Mouse (Mus musculus) ES-E14 (cell line): ENCODE measurements at regions not wholly inside any gene's neighbourhood (a gene's known extent, or its start where the extent isn't known, plus 50 kb on each side); places are given as distances from the start of the nearest gene placed in this dataset.

Experiments
- DNase-seq: peaks from one replicate; pipeline ENCODE4 v3.0.0-alpha.2; 2013; ENCODE audit warnings: low read depth, low spot score
- H3K27ac ChIP-seq: 2 replicates; pipeline ENCODE4 v1.5.1; 2012; ENCODE audit warnings: low read depth, mild to moderate bottlenecking, low read length, moderate library complexity, mixed read lengths; ENCODE audit not compliant: poor library complexity, insufficient read depth, severe bottlenecking
- H3K36me3 ChIP-seq: 2 replicates; pipeline ENCODE4 v1.6.1; 2012; ENCODE audit warnings: mild to moderate bottlenecking, low read length, moderate library complexity, mixed read lengths; ENCODE audit not compliant: control insufficient read depth, poor library complexity, insufficient read depth, severe bottlenecking
- H3K4me1 ChIP-seq, 2 experiments: fragments of 150-350 bp in 1 of 2; sonication (generic) in 1 of 2; 2 replicates each; pipeline ENCODE4 v1.6.1; 2012; ENCODE audit warnings: low read length in 2 of 2, mild to moderate bottlenecking in 1 of 2, mixed read lengths in 1 of 2; ENCODE audit not compliant: control insufficient read depth in 2 of 2, insufficient read depth in 2 of 2, poor library complexity in 1 of 2
- H3K4me3 ChIP-seq, 2 experiments: fragments of 150-350 bp in 1 of 2; sonication (generic) in 1 of 2; 2 replicates each; pipeline ENCODE4 v1.5.1; 2012; ENCODE audit warnings: low read length in 2 of 2, low read depth in 1 of 2, mild to moderate bottlenecking in 1 of 2, mixed read lengths in 1 of 2; ENCODE audit not compliant: insufficient read depth in 1 of 2, poor library complexity in 1 of 2, severe bottlenecking in 1 of 2
- H3K9ac ChIP-seq: 2 replicates; pipeline ENCODE4 v1.6.1; 2012; ENCODE audit warnings: low read depth, mild to moderate bottlenecking, low read length, mixed read lengths; ENCODE audit not compliant: poor library complexity, insufficient read depth, severe bottlenecking
- H3K9me3 ChIP-seq: fragments of 150-350 bp; sonication (generic); 2 replicates; pipeline ENCODE4 v1.6.1; 2012; ENCODE audit warnings: low read depth, mild to moderate bottlenecking, low read length; ENCODE audit not compliant: control insufficient read depth, insufficient read depth
- CHD2 ChIP-seq: IDR thresholded peaks from 2 replicates; pipeline ENCODE4 v1.6.1; 2014; ENCODE audit warnings: mild to moderate bottlenecking, low read depth, low read length, inconsistent platforms
- HCFC1 ChIP-seq: IDR thresholded peaks from 2 replicates; pipeline ENCODE4 v1.6.1; 2012; ENCODE audit warnings: low read length, inconsistent platforms, borderline replicate concordance; ENCODE audit not compliant: insufficient read depth
- MAFK ChIP-seq: IDR thresholded peaks from 2 replicates; pipeline ENCODE4 v1.6.1; 2014; ENCODE audit warnings: mild to moderate bottlenecking, low read depth, low read length, inconsistent platforms; ENCODE audit not compliant: insufficient read depth
- ZC3H11A ChIP-seq: IDR thresholded peaks from 2 replicates; pipeline ENCODE4 v1.6.1; 2012; ENCODE audit warnings: low read depth, mild to moderate bottlenecking, inconsistent platforms, low read length, borderline replicate concordance
- ZNF384 ChIP-seq: IDR thresholded peaks from 2 replicates; pipeline ENCODE4 v1.6.1; 2012; ENCODE audit warnings: low read depth, low read length, inconsistent platforms
- in situ Hi-C, 2 experiments: fragments of 600-800 bp; cut with MboI; formaldehyde crosslinking; loops; one replicate each; pipeline ENCODE4 v1.15.1; 2025; ENCODE audit warnings: low sequenced_read_pairs in 2 of 2, inconsistent platforms in 1 of 2; ENCODE audit not compliant: unreplicated experiment in 2 of 2

- H3K9ac ChIP-seq, result no peak overlapping the region
- no peaks in the 10 kb centered on the region for H3K9me3 ChIP-seq
- in situ Hi-C loops, result no loop called here
- peaks cover 5 to 7% of the 10 kb centered on the region in 2 experiments; a peak in 3 of 4 replicates for H3K4me1 ChIP-seq
- DNase-seq, result no peak
- no peaks in the 10 kb centered on the region for H3K36me3 ChIP-seq
- no peak overlapping the region for H3K4me3 ChIP-seq
- TF ChIP-seq MAFK (no peak), CHD2 (no peak), ZNF384 (no peak), HCFC1 (no peak), ZC3H11A (no peak)
- H3K27ac ChIP-seq, result no peak overlapping the region
These were observed 333.4 kb upstream of the Mki67 start for GRCm38 (mm10) chr7:136049587-136049930.

GRCm38 (mm10) chr7:136050116-136050515 lies 334.0 kb upstream of the Mki67 start:
- no peak overlapping the region for H3K27ac ChIP-seq
- no peaks in the 10 kb centered on the region for H3K9me3 ChIP-seq
- no peak for DNase-seq
- in situ Hi-C loops, result no loop called here
- no peaks in the 10 kb centered on the region for H3K36me3 ChIP-seq
- peaks cover 5 to 7% of the 10 kb centered on the region in 2 experiments; a peak in 3 of 4 replicates for H3K4me1 ChIP-seq
- H3K9ac ChIP-seq, result no peak overlapping the region
- no peak for TF ChIP-seq ZC3H11A
- no peak for TF ChIP-seq MAFK
- TF ChIP-seq ZNF384, result no peak
- no peak for TF ChIP-seq HCFC1
- TF ChIP-seq CHD2, result no peak
- no peak overlapping the region for H3K4me3 ChIP-seq

GRCm38 (mm10) chr7:136056876-136057484 lies 340.8 kb upstream of the Mki67 start:
- TF ChIP-seq HCFC1 (no peak), ZNF384 (no peak), MAFK (no peak), ZC3H11A (no peak), CHD2 (no peak)
- no peak for DNase-seq
- Histone ChIP-seq H3K9me3 (no peaks in the 10 kb centered on the region), H3K36me3 (no peaks in the 10 kb centered on the region), H3K4me1 (no peaks in the 10 kb centered on the region; a peak in 1 of 4 replicates), H3K4me3 (no peak overlapping the region), H3K27ac (no peak overlapping the region), H3K9ac (no peak overlapping the region)
- in situ Hi-C loops, result no loop called here

GRCm38 (mm10) chr7:136058319-136058718 lies 342.2 kb upstream of the Mki67 start:
- DNase-seq, result no peak
- Histone ChIP-seq H3K9me3 (no peaks in the 10 kb centered on the region), H3K27ac (no peak overlapping the region), H3K9ac (no peak overlapping the region), H3K4me1 (no peaks in the 10 kb centered on the region; a peak in 1 of 4 replicates), H3K4me3 (no peak overlapping the region), H3K36me3 (no peaks in the 10 kb centered on the region)
- no peak for TF ChIP-seq MAFK
- TF ChIP-seq ZNF384, result no peak
- TF ChIP-seq HCFC1, result no peak
- TF ChIP-seq CHD2, result no peak
- no peak for TF ChIP-seq ZC3H11A
- in situ Hi-C loops, result no loop called here
